8 mouse cellular contexts compared by ENCODE assay signal in genomic region chr19:53087268-53088143, GRCm38 (mm10). TPM values are rescaled to one million over a fixed set of nuclear protein-coding genes. Genes with fewer than 3 reads are reported as not detected.
DNase-seq lines count a peak whose midpoint lies in the region; ATAC-seq lines count a peak whose summit lies in the region.

No protein-coding gene starts in this region.

- H3K9me3 ChIP-seq in embryonic facial prominence, embryonic 15.5 days (replicated peaks), result no peaks in the 10 kb centered on the region
- peaks cover 4% of the 10 kb centered on the region; the same call in 1 of the 2 replicates for H3K9me3 ChIP-seq in hindbrain, embryonic 10.5 days
- H3K9me3 ChIP-seq in liver, embryonic 11.5 days (ENCODE audit: control insufficient read depth, low read length), result no peaks in the 10 kb centered on the region
- no peaks in the 10 kb centered on the region for H3K9me3 ChIP-seq in neural tube, embryonic 14.5 days (ENCODE audit: control insufficient read depth, low read length)

- 14% methylated on average over 25 of the region's 25 CpGs for WGBS in embryonic facial prominence, embryonic 15.5 days
- WGBS in hindbrain, embryonic 10.5 days, result 26% methylated on average over 25 of the region's 25 CpGs
- WGBS in liver, embryonic 11.5 days, result 35% methylated on average over 25 of the region's 25 CpGs
- 42% methylated on average over 25 of the region's 25 CpGs for WGBS in neural tube, embryonic 14.5 days

- ATAC-seq in embryonic facial prominence, embryonic 15.5 days (ENCODE audit: insufficient number of reproducible peaks, low FRiP score, low TSS enrichment, low read depth), result no peak; the same call in 1 of the 2 replicates
- ATAC-seq in liver, embryonic 11.5 days (replicated peaks; ENCODE audit: low FRiP score), result peak; percentile 50
- no peak; the same call in 1 of the 2 replicates for ATAC-seq in neural tube, embryonic 14.5 days (ENCODE audit: low read depth)

- peak; percentile 21 to 44 for DNase-seq in cerebellum, postnatal 25 days
- DNase-seq in cerebellum, adult 9-10 months, result no peak
- DNase-seq in hindbrain, embryonic 10.5 days (ENCODE audit: low spot score), result peak; percentile 44
- DNase-seq in liver, embryonic 11.5 days (ENCODE audit: low spot score), result peak; percentile 55
- no peak for DNase-seq in urinary bladder, postnatal 25 days (ENCODE audit: low spot score)
- no peak for DNase-seq in adipocyte (ENCODE audit: low spot score)

- H3K4me3 ChIP-seq in embryonic facial prominence, embryonic 15.5 days (replicated peaks), result no peak overlapping the region
- H3K4me3 ChIP-seq in hindbrain, embryonic 10.5 days, result peak overlapping the region; percentile 23
- H3K4me3 ChIP-seq in liver, embryonic 11.5 days (ENCODE audit: low read depth, low read length), result no peak overlapping the region
- H3K4me3 ChIP-seq in neural tube, embryonic 14.5 days (ENCODE audit: low read depth, low read length), result no peak overlapping the region

- no peaks in the 10 kb centered on the region for H3K36me3 ChIP-seq in embryonic facial prominence, embryonic 15.5 days
- 0 out of 2 replicates have a peak, but pooled peaks cover 3% of the 10 kb centered on the region for H3K36me3 ChIP-seq in hindbrain, embryonic 10.5 days
- H3K36me3 ChIP-seq in liver, embryonic 11.5 days (ENCODE audit: control insufficient read depth, insufficient read depth, low read length), result no peaks in the 10 kb centered on the region
- H3K36me3 ChIP-seq in neural tube, embryonic 14.5 days (ENCODE audit: control insufficient read depth, insufficient read depth, low read length), result no peaks in the 10 kb centered on the region

- peak overlapping the region; percentile 30; the same call in 1 of the 2 replicates for H3K4me2 ChIP-seq in embryonic facial prominence, embryonic 15.5 days (replicated peaks)
- peak overlapping the region; percentile 43 for H3K4me2 ChIP-seq in liver, embryonic 11.5 days
- peak overlapping the region; percentile 14; the same call in 1 of the 2 replicates for H3K4me2 ChIP-seq in neural tube, embryonic 14.5 days (ENCODE audit: low read depth, low read length)

- peaks cover 31% of the 10 kb centered on the region for H3K4me1 ChIP-seq in embryonic facial prominence, embryonic 15.5 days
- peaks cover 36% of the 10 kb centered on the region for H3K4me1 ChIP-seq in hindbrain, embryonic 10.5 days (replicated peaks)
- peaks cover 15% of the 10 kb centered on the region; the same call in 1 of the 2 replicates for H3K4me1 ChIP-seq in liver, embryonic 11.5 days (replicated peaks; ENCODE audit: control insufficient read depth, insufficient read depth, low read length)
- H3K4me1 ChIP-seq in neural tube, embryonic 14.5 days (ENCODE audit: control insufficient read depth, insufficient read depth, low read length), result no peaks in the 10 kb centered on the region

- no peak overlapping the region for H3K9ac ChIP-seq in embryonic facial prominence, embryonic 15.5 days
- no peak overlapping the region for H3K9ac ChIP-seq in liver, embryonic 11.5 days (ENCODE audit: low read depth, low read length)
- no peak overlapping the region for H3K9ac ChIP-seq in neural tube, embryonic 14.5 days (replicated peaks; ENCODE audit: low read depth, low read length)

- H3K27ac ChIP-seq in embryonic facial prominence, embryonic 15.5 days (replicated peaks), result peak overlapping the region; percentile 71
- peak overlapping the region; percentile 76 for H3K27ac ChIP-seq in hindbrain, embryonic 10.5 days
- H3K27ac ChIP-seq in liver, embryonic 11.5 days (ENCODE audit: low read depth, low read length), result peak overlapping the region; percentile 75
- peak overlapping the region; percentile 44; the same call in 1 of the 2 replicates for H3K27ac ChIP-seq in neural tube, embryonic 14.5 days (ENCODE audit: low read depth, low read length)

- H3K27me3 ChIP-seq in embryonic facial prominence, embryonic 15.5 days, result no peaks in the 10 kb centered on the region
- H3K27me3 ChIP-seq in hindbrain, embryonic 10.5 days (ENCODE audit: insufficient read depth, poor library complexity, severe bottlenecking), result no peaks in the 10 kb centered on the region
- H3K27me3 ChIP-seq in liver, embryonic 11.5 days (replicated peaks; ENCODE audit: control insufficient read depth, insufficient read depth, low read length), result no peaks in the 10 kb centered on the region
- no peaks in the 10 kb centered on the region for H3K27me3 ChIP-seq in neural tube, embryonic 14.5 days (ENCODE audit: control insufficient read depth, insufficient read depth, low read length)

RNA-seq across cellular contexts. Expression of gene Xpnpep1, which starts 47.5 kb away (rescaled TPM):
- 132 and 137 TPM in 2 replicates for polyA plus RNA-seq in embryonic facial prominence, embryonic 15.5 days (2015; fragmentation: Nextera tagmentation; extraction: Ambion mirVana)
- 153 and 156 TPM in 2 replicates for polyA plus RNA-seq in hindbrain, embryonic 10.5 days (2016; fragmentation: Nextera tagmentation; extraction: Ambion mirVana)
- 180 and 196 TPM in 2 replicates for polyA plus RNA-seq in liver, embryonic 11.5 days (2014; fragmentation: Nextera tagmentation; extraction: Ambion mirVana)
- polyA plus RNA-seq in neural tube, embryonic 14.5 days (2014; fragmentation: Nextera tagmentation; extraction: Ambion mirVana), result 123 and 138 TPM in 2 replicates

RNA-seq across cellular contexts. Expression of gene Add3, which starts 52.7 kb away (rescaled TPM):
- 73.1 and 79.4 TPM in 2 replicates for polyA plus RNA-seq in embryonic facial prominence, embryonic 15.5 days (2015; fragmentation: Nextera tagmentation; extraction: Ambion mirVana)
- 45.9 and 56.5 TPM in 2 replicates for polyA plus RNA-seq in hindbrain, embryonic 10.5 days (2016; fragmentation: Nextera tagmentation; extraction: Ambion mirVana)
- polyA plus RNA-seq in liver, embryonic 11.5 days (2014; fragmentation: Nextera tagmentation; extraction: Ambion mirVana), result 65.0 and 69.0 TPM in 2 replicates
- polyA plus RNA-seq in neural tube, embryonic 14.5 days (2014; fragmentation: Nextera tagmentation; extraction: Ambion mirVana), result 26.3 and 39.8 TPM in 2 replicates

Comparison
In these comparisons a context has a peak if more than half of its experiments do, and no peak if none do; other contexts are left out.
1. DNase-seq: peak in cerebellum, postnatal 25 days (2 of 2), hindbrain, embryonic 10.5 days (single experiment) and liver, embryonic 11.5 days (single experiment); none in cerebellum, adult 9-10 months (single experiment), urinary bladder, postnatal 25 days (single experiment) and adipocyte (single experiment).
2. Peak in every context shown above with its lines, with median percentiles within 50 percentile points of each other: H3K27ac ChIP-seq and H3K4me2 ChIP-seq.